ENCODE assay signal across 8 mouse cellular contexts in genomic region chr16:33594037-33594771, GRCm38 (mm10).
DNase-seq lines count a peak whose midpoint lies in the region; ATAC-seq lines count a peak whose summit lies in the region.

No protein-coding gene starts in this region.

- H3K27ac ChIP-seq in hindbrain, embryonic 11.5 days (ENCODE audit: low read depth, low read length), result peak overlapping the region; percentile 48; the same call in 1 of the 2 replicates

- no peaks in the 10 kb centered on the region for H3K4me1 ChIP-seq in hindbrain, embryonic 11.5 days (replicated peaks; ENCODE audit: control insufficient read depth, insufficient read depth, low read length)

- no peaks in the 10 kb centered on the region for H3K9me3 ChIP-seq in hindbrain, embryonic 11.5 days (ENCODE audit: control insufficient read depth, low read length)

- no peak overlapping the region for H3K4me3 ChIP-seq in hindbrain, embryonic 11.5 days (ENCODE audit: low read depth, low read length)

- peak; percentile 18 for DNase-seq in ovary, adult 18-20 months (ENCODE audit: low spot score)
- no peak for DNase-seq in ovary, postnatal 10 days (ENCODE audit: low spot score)
- peak; percentile 39 for DNase-seq in fibroblast of lung, adult 2 months (ENCODE audit: low read depth)
- peak; percentile 70 for DNase-seq in hindbrain, embryonic 11.5 days (ENCODE audit: low spot score)
- peak; percentile 41 for DNase-seq in neural tube, embryonic 10.5 days (ENCODE audit: extremely low spot score, low spot score)
- no peak for DNase-seq in ovary, postnatal 14 days (ENCODE audit: low spot score)
- DNase-seq in right cerebral cortex, postnatal 36 days (ENCODE audit: low spot score in 2 of 2), result no peak
- DNase-seq in kidney, adult 8-10 months, result no peak

- peak; percentile 90 for ATAC-seq in hindbrain, embryonic 11.5 days (ENCODE audit: low FRiP score)

- H3K9ac ChIP-seq in hindbrain, embryonic 11.5 days (ENCODE audit: low read depth, low read length), result no peak overlapping the region

- no peaks in the 10 kb centered on the region for H3K36me3 ChIP-seq in hindbrain, embryonic 11.5 days (ENCODE audit: control insufficient read depth, insufficient read depth, low read length)

- H3K4me2 ChIP-seq in hindbrain, embryonic 11.5 days (replicated peaks; ENCODE audit: low read depth, low read length), result no peak overlapping the region

- 34% methylated on average over 7 of the region's 7 CpGs for WGBS in hindbrain, embryonic 11.5 days

- H3K27me3 ChIP-seq in hindbrain, embryonic 11.5 days (ENCODE audit: control insufficient read depth, insufficient read depth, low read length), result no peaks in the 10 kb centered on the region

Comparison
In these comparisons a context has a peak if more than half of its experiments do, and no peak if none do; other contexts are left out.
1. DNase-seq: peak in ovary, adult 18-20 months (single experiment), fibroblast of lung, adult 2 months (single experiment), hindbrain, embryonic 11.5 days (single experiment) and neural tube, embryonic 10.5 days (single experiment); none in ovary, postnatal 10 days (single experiment), ovary, postnatal 14 days (single experiment), right cerebral cortex, postnatal 36 days (0 of 2) and kidney, adult 8-10 months (0 of 2).